Mouse (Mus musculus): ENCODE measurements around the gene Agfg1.

- TF ChIP-seq CTCF (IDR thresholded peaks at IDR 0.05; ENCODE audit: control insufficient read depth, insufficient read depth, insufficient read length) (no peak), FOSL1 (IDR thresholded peaks at IDR 0.05; ENCODE audit: insufficient read depth, low read length, poor library complexity, severe bottlenecking) (no peak), MYOG (IDR thresholded peaks at IDR 0.05; ENCODE audit: control insufficient read depth, extremely low read depth, insufficient read length) (no peak), MAX (IDR thresholded peaks at IDR 0.05) (no peak), USF1 (IDR thresholded peaks at IDR 0.05; ENCODE audit: low read depth) (no peak), MYOD1 (IDR thresholded peaks at IDR 0.05; ENCODE audit: control insufficient read depth, insufficient read length, low read depth) (no peak), CEBPB (IDR thresholded peaks at IDR 0.05; ENCODE audit: low read depth) (no peak)
Measured at GRCm38 (mm10) chr1:82879172-82879571, 39.9 kb downstream of the Agfg1 start.
